Mouse (Mus musculus) megakaryocyte-erythroid progenitor cell, adult 5 weeks (primary cell): ENCODE data around the gene Sstr3. TPM values are rescaled to one million over a fixed set of nuclear protein-coding genes. Genes with fewer than 3 reads are reported as not detected.

Experiments used
- polyA plus RNA-seq: library from polyadenylated mRNA; stranded (reverse); fragments of >175 nt; gene quantifications from 2 replicates; pipeline ENCODE4 v1.2.3, GENCODE M21; 2012

Sstr3 gene
- polyA plus RNA-seq = not detected in 2 replicates

DNA sequence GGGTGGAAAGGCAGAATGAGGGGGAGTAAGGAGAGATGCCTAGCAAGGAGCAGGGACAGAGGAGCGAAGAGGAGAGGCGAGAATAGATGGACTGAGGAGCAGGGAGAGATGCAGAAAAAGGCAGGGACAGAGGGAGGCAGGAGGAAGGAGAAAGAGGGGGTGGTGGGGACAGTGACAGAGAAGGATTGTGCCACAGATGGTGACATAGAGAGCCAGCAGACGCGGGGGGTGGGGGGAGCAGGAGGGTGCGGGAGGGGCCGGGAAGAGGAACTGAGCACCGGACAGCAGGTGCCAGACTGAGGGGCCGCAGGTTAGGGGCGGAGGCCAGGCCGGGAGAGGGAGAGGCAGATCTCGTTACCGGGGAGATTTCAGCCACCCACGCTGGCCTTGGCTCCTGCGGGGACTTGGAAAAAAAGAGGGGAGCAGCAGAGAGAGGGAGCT lies at the start of gene Sstr3:
Gene Sstr3 (minus strand): TSS at position 125 of the 441 bp plus-strand sequence.

DNA sequence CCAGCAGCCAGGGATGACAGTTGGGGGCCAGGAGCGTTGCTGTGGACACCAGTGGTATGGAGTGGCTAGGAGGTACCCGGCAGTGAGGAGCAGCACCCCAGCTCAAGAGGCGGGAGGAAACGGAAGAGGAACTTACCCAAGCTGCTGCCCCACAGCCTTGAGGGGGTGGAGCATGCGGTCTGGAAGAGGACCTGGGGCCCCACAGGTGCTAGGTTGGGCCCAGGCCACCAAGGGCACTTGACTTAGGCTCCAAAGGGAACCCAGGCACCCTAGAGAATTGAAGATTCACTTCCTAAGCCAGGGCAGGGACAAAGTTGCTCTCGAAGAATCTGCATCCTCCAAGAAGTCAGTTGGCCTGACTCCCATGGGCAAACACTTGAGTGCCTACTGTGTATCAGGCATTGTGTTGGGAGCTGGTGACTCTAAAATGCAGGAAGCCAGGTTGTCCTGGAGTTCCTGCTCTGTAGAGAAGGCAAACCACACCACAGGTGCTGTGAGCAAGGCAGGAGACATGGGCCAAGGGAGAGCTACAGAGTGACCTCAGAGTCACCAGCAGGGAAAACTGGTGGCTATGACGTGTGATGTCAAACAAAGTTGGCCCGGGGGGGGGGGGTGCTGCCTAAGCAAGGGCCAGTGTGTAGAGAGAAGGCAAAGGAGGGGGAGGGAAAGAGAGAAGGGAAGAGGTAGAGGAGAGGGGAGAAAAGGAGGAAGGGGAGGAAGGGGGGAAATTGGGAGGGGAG lies 28.3 kb upstream of the Sstr3 start, which contains the start of gene Rac2:
Gene Rac2 (minus strand): TSS at position 126 of the 740 bp plus-strand sequence.

DNA sequence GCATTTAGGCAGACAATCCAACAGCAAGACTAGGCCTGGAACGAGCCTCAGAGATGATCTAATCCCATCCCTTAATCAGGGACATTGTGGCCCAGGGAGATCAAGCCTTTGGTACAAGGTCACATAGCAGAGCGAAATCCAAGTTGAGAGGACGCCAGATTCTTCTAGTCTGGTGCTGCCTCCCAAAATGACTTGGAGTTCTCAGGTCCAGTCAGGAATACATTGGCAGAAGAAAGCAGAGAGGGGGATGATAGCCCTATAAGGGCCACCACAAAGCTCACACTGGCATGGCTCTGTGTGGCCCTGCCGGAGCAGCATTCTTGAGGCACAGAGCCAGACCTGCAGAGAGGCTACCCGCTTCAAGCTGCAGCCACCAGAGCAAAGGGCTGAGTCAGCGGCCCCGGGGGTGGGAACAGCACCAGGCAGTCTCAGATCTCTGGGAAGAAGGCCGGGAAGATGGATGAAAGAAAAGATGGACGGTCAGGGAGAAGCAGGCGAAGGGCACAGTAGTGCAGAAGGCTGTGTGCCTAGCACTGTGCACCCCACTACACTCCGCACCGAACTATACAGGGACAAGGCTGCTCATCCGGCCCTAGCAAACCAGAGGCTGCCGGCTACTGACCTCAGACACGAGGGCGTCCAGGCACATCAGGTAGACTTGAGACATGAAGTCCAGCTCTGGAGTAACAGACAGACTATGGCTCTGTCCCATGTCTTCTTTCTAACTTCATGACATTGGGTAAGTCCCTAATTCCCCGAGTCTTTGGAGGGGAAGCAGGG lies 13.6 kb downstream of the Sstr3 start, which contains the start of gene C1qtnf6:
Gene C1qtnf6 (minus strand): TSS at position 746 of the 780 bp plus-strand sequence.

DNA sequence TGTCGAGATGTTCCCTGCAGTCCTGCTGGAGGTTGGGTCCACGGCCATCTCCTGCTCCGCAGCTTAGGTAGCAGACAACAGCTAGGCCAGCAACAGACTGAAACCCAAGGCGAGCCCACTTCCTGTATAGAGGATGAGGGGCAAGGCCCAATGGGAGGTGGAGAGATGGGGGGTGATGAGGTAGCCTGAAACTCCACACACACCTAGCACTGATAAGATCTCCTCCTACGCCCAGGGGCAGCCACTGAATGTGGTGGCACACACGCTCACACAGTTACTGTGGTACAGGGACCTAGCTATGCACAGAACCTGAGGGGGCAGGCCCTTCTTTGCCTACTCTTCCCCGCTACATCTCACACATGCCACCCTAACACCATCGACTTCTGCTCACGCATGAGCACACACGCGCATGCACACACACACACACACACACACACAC lies 49.5 kb downstream of the Sstr3 start, which contains the start of gene Il2rb:
Gene Il2rb (minus strand): TSS at position 304 of the 439 bp plus-strand sequence.

Other genes with a start within 250 kb of the Sstr3 start
- gene Csf2rb2, start 239.0 kb downstream of the Sstr3 start, polyA plus RNA-seq = 11.7 and 15.1 TPM in 2 replicates
- gene Csf2rb, start 218.9 kb downstream of the Sstr3 start, polyA plus RNA-seq = 129 and 202 TPM in 2 replicates
- not detected in 2 replicates for gene Tex33, start 148.8 kb downstream of the Sstr3 start, polyA plus RNA-seq
- 26.9 and 27.9 TPM in 2 replicates for gene Tst, start 138.8 kb downstream of the Sstr3 start, polyA plus RNA-seq
- gene Mpst, start 138.3 kb downstream of the Sstr3 start, polyA plus RNA-seq = 108 and 132 TPM in 2 replicates
- 108 and 128 TPM in 2 replicates for gene Kctd17, start 116.1 kb downstream of the Sstr3 start, polyA plus RNA-seq
- 0.05 TPM in 1 of 2 replicates, not detected in the other for gene Tmprss6, start 76.1 kb downstream of the Sstr3 start, polyA plus RNA-seq
- 7.8 and 12.9 TPM in 2 replicates for gene Il2rb, start 49.4 kb downstream of the Sstr3 start, polyA plus RNA-seq
- gene C1qtnf6, start 13.3 kb downstream of the Sstr3 start, polyA plus RNA-seq = 6.7 and 8.0 TPM in 2 replicates
- gene Rac2, start 28.1 kb upstream of the Sstr3 start, polyA plus RNA-seq = 508 and 626 TPM in 2 replicates
- 45.0 and 49.8 TPM in 2 replicates for gene Cyth4, start 52.4 kb upstream of the Sstr3 start, polyA plus RNA-seq
- 0.25 and 0.34 TPM in 2 replicates for gene Elfn2, start 174.1 kb upstream of the Sstr3 start, polyA plus RNA-seq
- 63.8 and 73.5 TPM in 2 replicates for gene Mfng, start 228.8 kb upstream of the Sstr3 start, polyA plus RNA-seq